Mouse (Mus musculus) lung, embryonic 14.5 days (tissue): ENCODE results near the gene Vasn. TPM values are rescaled to one million over a fixed set of nuclear protein-coding genes. Genes with fewer than 3 reads are reported as not detected.
A peak's percentile ranks its signal among the peaks of the same experiment; 100 is the strongest.

Source experiments
- ATAC-seq: fragments of 200-750 bp; cut with Nextera tagmentation; 2 replicates; pipeline ENCODE4 v1.8.0; 2017; ENCODE audit warnings: mild to moderate bottlenecking, moderate TSS enrichment, moderate library complexity; ENCODE audit not compliant: insufficient read depth
- DNase-seq: peaks from one replicate; pipeline ENCODE4 v3.0.0-alpha.2; 2015
- H3K27ac ChIP-seq: fragments of 300-500 bp; sonication (generic); 2 replicates; pipeline ENCODE4 v1.5.1; 2014; ENCODE audit warnings: low read depth, mild to moderate bottlenecking, moderate library complexity
- H3K27me3 ChIP-seq: fragments of 300-500 bp; sonication (generic); 2 replicates; pipeline ENCODE4 v1.6.1; 2014; ENCODE audit warnings: low read length, control low read depth; ENCODE audit not compliant: insufficient read depth
- H3K36me3 ChIP-seq: fragments of 300-500 bp; sonication (generic); 2 replicates; pipeline ENCODE4 v1.6.1; 2014; ENCODE audit warnings: control low read depth; ENCODE audit not compliant: insufficient read depth
- H3K4me1 ChIP-seq: fragments of 300-500 bp; sonication (generic); 2 replicates; pipeline ENCODE4 v1.6.1; 2014; ENCODE audit warnings: antibody characterized with exemption, control low read depth; ENCODE audit not compliant: insufficient read depth
- H3K4me2 ChIP-seq: fragments of 300-500 bp; sonication (generic); 2 replicates; pipeline ENCODE4 v1.6.1; 2014; ENCODE audit warnings: mild to moderate bottlenecking
- H3K4me3 ChIP-seq: fragments of 300-500 bp; sonication (generic); 2 replicates; pipeline ENCODE4 v1.5.1; 2014; ENCODE audit warnings: low read depth, low read length
- H3K9ac ChIP-seq: fragments of 300-500 bp; sonication (generic); 2 replicates; pipeline ENCODE4 v1.6.1; 2014
- H3K9me3 ChIP-seq: fragments of 300-500 bp; sonication (generic); 2 replicates; pipeline ENCODE4 v1.6.1; 2016; ENCODE audit warnings: low read depth, low read length, control low read depth
- CTCF ChIP-seq: IDR thresholded peaks from 2 replicates; pipeline ENCODE4 v1.5.1; 2016; ENCODE audit warnings: antibody characterized with exemption, low read depth
- WGBS: fragments of 180-500 bp; shearing (Covaris S2); extraction: QIAGEN DNeasy Blood & Tissue Kit; methylation state at CpG from one replicate; pipeline ENCODE4 v1.1.7; 2014; 5-methylcytosine and 5-hydroxymethylcytosine counted together
- polyA plus RNA-seq: library from polyadenylated mRNA; unstranded; fragments of >200 nt; fragmentation: Nextera tagmentation; extraction: Ambion mirVana; gene quantifications from 2 replicates; pipeline ENCODE4 v1.2.1, GENCODE M21; 2014

Gene Vasn
- 23.1 and 23.5 TPM in 2 replicates for polyA plus RNA-seq

DNA sequence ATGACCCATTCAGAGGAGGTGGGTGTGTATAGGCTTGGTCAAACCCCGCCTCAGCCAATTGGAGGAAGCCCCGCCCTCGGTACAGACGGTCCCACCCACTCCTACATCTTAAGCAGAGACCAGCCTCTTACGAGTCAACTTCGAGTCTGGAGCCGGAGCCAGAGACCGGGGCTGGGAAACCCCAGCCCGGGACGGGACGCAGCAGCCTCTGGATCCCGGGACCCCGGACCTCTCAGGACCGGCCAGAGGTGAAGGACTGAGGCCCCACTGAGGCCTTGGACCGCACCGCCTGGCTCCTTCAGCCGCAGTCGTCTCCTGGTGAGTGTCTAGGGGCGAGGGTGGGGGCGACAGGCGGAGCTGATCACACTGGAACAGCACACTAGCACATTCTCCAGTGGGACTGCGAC is at the start of gene Vasn, which contains the start of gene Dnaja3:
TSS of gene Vasn (plus strand) at position 111 of the 407 bp plus-strand sequence.
TSS of gene Dnaja3 (plus strand) at position 159 of the 407 bp plus-strand sequence.
- peak within 1 kb of the TSS; percentile 82 for H3K9ac ChIP-seq
- peak within 1 kb of the TSS; percentile 81 for H3K4me3 ChIP-seq
- DNase-seq (peak; percentile 96), ATAC-seq (peak; percentile 92)
- WGBS = 3% methylated on average over 22 of the region's 22 CpGs
- H3K4me1 ChIP-seq = peaks cover 34% of the 10 kb centered on the region
- peak within 1 kb of the TSS; percentile 93 for H3K27ac ChIP-seq
- H3K27me3 ChIP-seq = no peaks in the 10 kb centered on the region
- no peaks in the 10 kb centered on the region for H3K9me3 ChIP-seq
- peak within 1 kb of the TSS; percentile 88 for H3K4me2 ChIP-seq
- H3K36me3 ChIP-seq = peaks cover 16% of the 10 kb centered on the region; the same call in 1 of the 2 replicates
- no peak for TF ChIP-seq CTCF

- TF ChIP-seq CTCF = no peak
- Histone ChIP-seq H3K9me3 (no peaks in the 10 kb centered on the region), H3K4me2 (no peak overlapping the region), H3K36me3 (peaks cover 5% of the 10 kb centered on the region; the same call in 1 of the 2 replicates), H3K27me3 (no peaks in the 10 kb centered on the region), H3K27ac (no peak overlapping the region), H3K9ac (no peak overlapping the region), H3K4me1 (peaks cover 16% of the 10 kb centered on the region), H3K4me3 (no peak overlapping the region)
- ATAC-seq (no peak), DNase-seq (peak; percentile 75)
- WGBS = 93% methylated on average over 9 of the region's 9 CpGs
Measured at GRCm38 (mm10) chr16:4590236-4590635, 49.5 kb upstream of the Vasn start.

DNA sequence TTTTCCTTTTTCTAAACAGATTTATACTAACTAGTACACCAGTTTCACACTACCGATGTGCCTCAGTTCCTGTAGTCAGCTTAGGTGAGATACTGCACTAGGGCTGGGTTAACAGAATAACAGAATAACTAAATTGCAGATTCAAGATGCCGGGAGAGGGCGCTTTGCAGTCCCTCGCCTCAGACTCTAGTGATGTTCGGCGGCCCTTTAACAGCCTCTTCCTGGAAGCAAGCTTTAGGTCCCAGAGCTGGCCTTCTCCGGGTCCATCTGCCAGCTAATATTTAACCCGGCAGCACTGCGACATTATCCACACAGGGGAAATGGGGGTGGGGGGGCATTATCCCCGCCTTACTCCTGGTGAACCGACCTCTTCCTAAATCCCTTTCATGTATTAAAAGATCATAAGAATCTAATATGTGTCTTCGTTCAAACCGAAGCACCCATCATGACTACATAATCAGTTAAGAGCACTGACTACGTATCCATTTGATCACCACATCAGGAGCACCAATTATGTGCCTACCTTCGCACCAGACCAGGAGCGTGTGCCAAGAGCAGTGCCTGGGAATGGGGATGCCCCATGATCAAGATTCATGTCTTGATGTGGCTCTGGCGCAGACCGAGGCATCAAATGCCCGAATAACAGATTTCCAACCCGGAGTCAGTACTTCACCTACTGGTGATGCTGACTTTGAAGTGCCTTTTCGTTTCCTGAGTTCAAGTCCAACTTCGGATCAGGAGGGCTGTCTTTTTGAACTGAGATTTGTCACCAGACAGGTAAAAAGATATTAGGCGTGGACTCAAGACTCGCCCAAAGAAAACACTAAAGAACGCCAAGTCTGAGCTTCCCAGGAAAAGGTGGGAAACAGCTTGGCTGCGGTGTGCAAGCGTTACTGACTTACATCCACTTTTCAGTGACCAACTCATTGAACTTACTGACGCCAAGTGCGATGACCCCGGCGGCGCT is 46.5 kb upstream of the Vasn start:
- Histone ChIP-seq H3K4me3 (peak overlapping the region; percentile 83), H3K9me3 (no peaks in the 10 kb centered on the region), H3K36me3 (peaks cover 5% of the 10 kb centered on the region; the same call in 1 of the 2 replicates), H3K27ac (peak overlapping the region; percentile 94), H3K4me2 (peak overlapping the region; percentile 88), H3K27me3 (no peaks in the 10 kb centered on the region), H3K9ac (peak overlapping the region; percentile 86), H3K4me1 (peaks cover 16% of the 10 kb centered on the region)
- no peak for ATAC-seq
- peak; percentile 64 for TF ChIP-seq CTCF
- WGBS = 11% methylated on average over 32 of the region's 32 CpGs
- peak; percentile 85 for DNase-seq

DNA sequence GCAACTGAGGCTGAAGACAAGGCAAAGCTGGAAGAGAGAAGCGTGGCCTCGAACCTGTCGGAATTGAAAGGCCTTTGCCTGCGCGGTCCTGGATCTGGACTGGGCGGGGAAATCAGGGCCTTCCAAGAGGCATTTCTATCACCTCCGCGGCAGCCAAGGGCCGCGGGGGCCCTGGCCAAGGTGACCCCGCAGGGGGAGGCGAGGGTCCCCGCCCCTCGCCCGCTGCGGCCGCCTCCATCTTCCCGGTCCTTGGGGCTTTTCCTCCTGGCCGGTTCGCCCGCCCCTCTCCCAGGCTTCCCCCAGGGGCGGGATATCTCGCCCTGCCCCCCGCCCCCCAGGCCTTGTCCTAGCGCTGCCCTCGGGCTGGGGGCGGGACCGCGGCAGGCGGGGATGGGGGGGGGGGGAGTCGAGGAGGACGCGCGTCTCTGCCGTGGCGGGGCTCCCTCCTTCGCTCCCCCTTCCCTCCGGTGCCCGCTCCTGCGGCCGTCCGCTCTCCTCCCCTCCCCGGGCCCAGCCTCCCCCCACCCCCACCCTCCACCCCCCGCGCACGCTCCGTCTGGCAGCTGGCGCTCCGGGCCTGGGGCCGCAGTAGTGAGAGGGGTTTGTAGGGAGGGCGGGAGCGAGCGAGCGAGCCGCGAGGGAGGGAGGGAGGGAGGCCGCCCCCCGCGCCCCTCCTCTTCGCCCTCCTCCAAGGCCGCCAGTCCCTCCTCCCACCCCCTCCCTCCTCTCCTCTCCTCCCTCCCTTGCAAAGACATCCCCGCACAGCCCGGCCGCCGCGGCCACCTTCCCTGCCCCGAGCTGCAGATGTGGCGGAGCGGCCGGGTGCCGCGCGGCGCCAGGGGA is 45.5 kb upstream of the Vasn start, which contains the start of gene Glis2:
TSS of gene Glis2 (plus strand) at position 743 of the 843 bp plus-strand sequence.
- Histone ChIP-seq H3K4me2 (peak within 1 kb of the TSS; percentile 88), H3K27me3 (no peaks in the 10 kb centered on the region), H3K27ac (peak within 1 kb of the TSS; percentile 94), H3K4me1 (peaks cover 22% of the 10 kb centered on the region), H3K9ac (peak within 1 kb of the TSS; percentile 86), H3K36me3 (peaks cover 5% of the 10 kb centered on the region; the same call in 1 of the 2 replicates), H3K9me3 (no peaks in the 10 kb centered on the region), H3K4me3 (peak within 1 kb of the TSS; percentile 83)
- no peak for TF ChIP-seq CTCF
- DNase-seq (peak; percentile 88), ATAC-seq (peak; percentile 87)
- WGBS = 0% methylated on average over 40 of the region's 74 CpGs

- under 1% methylated on average over 47 of the region's 52 CpGs for WGBS
- peaks cover 23% of the 10 kb centered on the region for H3K4me1 ChIP-seq
Measured at GRCm38 (mm10) chr16:4594814-4595526, 44.8 kb upstream of the Vasn start.

DNA sequence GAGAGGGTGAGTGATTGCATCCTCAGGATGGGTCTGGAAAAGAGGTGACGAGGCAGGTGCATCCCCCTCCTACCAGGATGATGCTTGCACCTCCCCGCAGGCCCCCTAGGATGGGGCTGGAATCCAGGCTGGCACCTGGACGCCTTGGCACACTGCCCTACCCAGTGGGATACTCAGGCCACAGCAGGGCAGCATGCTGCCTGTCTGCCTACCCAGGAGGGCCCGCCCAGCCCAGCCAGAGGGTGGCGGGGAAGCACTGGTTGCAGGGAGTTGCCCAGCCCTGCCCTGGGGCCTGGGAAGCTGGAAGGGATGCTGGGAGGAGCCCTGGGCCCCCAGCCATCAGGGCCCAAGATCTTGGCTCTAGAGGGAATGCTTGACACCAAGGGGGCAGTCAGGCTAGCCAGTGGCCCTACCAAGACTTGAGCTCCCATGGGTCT is 44.2 kb upstream of the Vasn start:
- WGBS = 3% methylated on average over 5 of the region's 5 CpGs
- ATAC-seq = peak; percentile 23
- Histone ChIP-seq H3K27ac (peak overlapping the region; percentile 94), H3K4me3 (peak overlapping the region; percentile 83), H3K27me3 (no peaks in the 10 kb centered on the region), H3K36me3 (peaks cover 2% of the 10 kb centered on the region; the same call in 1 of the 2 replicates), H3K9ac (peak overlapping the region; percentile 86), H3K4me2 (peak overlapping the region; percentile 88), H3K4me1 (peaks cover 23% of the 10 kb centered on the region), H3K9me3 (no peaks in the 10 kb centered on the region)
- DNase-seq = peak; percentile 52
- TF ChIP-seq CTCF = peak; percentile 20; the same call in 1 of the 2 replicates

More at GRCm38 (mm10) chr16:4594814-4595526, 44.8 kb upstream of the Vasn start:
- Histone ChIP-seq H3K4me3 (peak overlapping the region; percentile 83), H3K9ac (peak overlapping the region; percentile 86), H3K27me3 (no peaks in the 10 kb centered on the region), H3K27ac (peak overlapping the region; percentile 94), H3K9me3 (no peaks in the 10 kb centered on the region), H3K4me2 (peak overlapping the region; percentile 88), H3K36me3 (peaks cover 5% of the 10 kb centered on the region; the same call in 1 of the 2 replicates)
- no peak for TF ChIP-seq CTCF
- DNase-seq (peak; percentile 68), ATAC-seq (peak; percentile 52)
